In genomic region chr4:135516351-135517316, GRCm38 (mm10) we compare ENCODE assay signal across 8 mouse cellular contexts. TPM values are rescaled to one million over a fixed set of nuclear protein-coding genes. Genes with fewer than 3 reads are reported as not detected.
A peak's percentile ranks its signal among the peaks of the same experiment; 100 is the strongest.
DNase-seq lines count a peak whose midpoint lies in the region; ATAC-seq and TF ChIP-seq lines count a peak whose summit lies in the region.

No protein-coding gene starts in this region.

- no peaks in the 10 kb centered on the region for H3K36me3 ChIP-seq in liver, embryonic 14.5 days (replicated peaks; ENCODE audit: control insufficient read depth, insufficient read depth, low read depth)

- WGBS in liver, embryonic 14.5 days (ENCODE audit: insufficient replicate concordance) = 35% methylated on average over 15 of the region's 15 CpGs

- intact Hi-C loops in gastrocnemius, postnatal 36 days (cut with DNase I) = loop anchor here (1.0 kb wide), 1 partner anchor 151 kb away; no protein-coding TSS in a partner anchor

- 0 out of 4 replicates have a peak, but pooled peaks cover 0 to 5% of the 10 kb centered on the region in 2 experiments for H3K4me1 ChIP-seq in liver, embryonic 14.5 days (replicated peaks; ENCODE audit: control insufficient read depth in 2 of 2, insufficient read depth in 2 of 2, low read length in 1 of 2)

- TF ChIP-seq CTCF in liver, embryonic 14.5 days (IDR thresholded peaks at IDR 0.05; ENCODE audit: low read depth) = peak; percentile 89

- peak; percentile 60 to 61 for DNase-seq in layer of hippocampus, postnatal 10 days (ENCODE audit: low spot score in 2 of 2)
- no peak for DNase-seq in layer of hippocampus, postnatal 14 days (ENCODE audit: low spot score in 2 of 2)
- DNase-seq in MEL-GATA-1-ER (ENCODE audit: extremely low read depth, low read depth) = peak; percentile 46
- peak; percentile 60 for DNase-seq in c-Kit-positive CD71-negative TER-119-negative erythroid progenitor cells, embryonic 14.5 days (ENCODE audit: low read depth)
- peak; percentile 36 to 46 for DNase-seq in gastrocnemius, postnatal 36 days
- no peak for DNase-seq in liver, embryonic 14.5 days (ENCODE audit: low read depth in 3 of 3, low spot score in 3 of 3)
- peak; percentile 25 for DNase-seq in right cerebral cortex, postnatal 14 days
- no peak for DNase-seq in frontal cortex, postnatal 14 days (ENCODE audit: low spot score in 2 of 2)

- no peaks in the 10 kb centered on the region for H3K9me3 ChIP-seq in liver, embryonic 14.5 days (ENCODE audit: control insufficient read depth, low read length)

- no peak for ATAC-seq in liver, embryonic 14.5 days (ENCODE audit: insufficient read depth)

- no peak for TF ChIP-seq EP300 in liver, embryonic 14.5 days (IDR thresholded peaks at IDR 0.05; ENCODE audit: low read depth)

- H3K9ac ChIP-seq in liver, embryonic 14.5 days (replicated peaks) = no peak overlapping the region

- no peak overlapping the region for H3K4me3 ChIP-seq in liver, embryonic 14.5 days (ENCODE audit: insufficient read depth in 1 of 2, low read depth in 2 of 2, low read length in 2 of 2)

- no peaks in the 10 kb centered on the region for H3K27me3 ChIP-seq in liver, embryonic 14.5 days (ENCODE audit: control insufficient read depth, insufficient read depth, low read length)

- no peak overlapping the region for H3K4me2 ChIP-seq in liver, embryonic 14.5 days (ENCODE audit: low read depth)

- H3K27ac ChIP-seq in liver, embryonic 14.5 days = no peak overlapping the region

RNA-seq across cellular contexts. Expression of gene Nipal3, which starts 21.8 kb away (rescaled TPM):
- 10 to 100 TPM; 60.9 to 66.2 TPM for total RNA-seq in layer of hippocampus, postnatal 10 days (2021)
- total RNA-seq in layer of hippocampus, postnatal 14 days (2021) = 10 to 100 TPM; 77.5 to 92.8 TPM
- total RNA-seq in gastrocnemius, postnatal 36 days (2021) = 10 to 100 TPM; 12.7 to 16.3 TPM
- polyA plus RNA-seq in liver, embryonic 14.5 days (2012; rRNA removed) = 2.9 and 3.2 TPM in 2 replicates
- polyA plus RNA-seq in liver, embryonic 14.5 days (2014; fragmentation: Nextera tagmentation; extraction: Ambion mirVana) = 2.5 and 3.9 TPM in 2 replicates

RNA-seq across cellular contexts. Expression of gene Stpg1, which starts 22.0 kb away (rescaled TPM):
- total RNA-seq in layer of hippocampus, postnatal 10 days (2021) = 1 to 10 TPM; 1.1 to 2.3 TPM
- 1 to 10 TPM; 1.7 to 1.8 TPM for total RNA-seq in layer of hippocampus, postnatal 14 days (2021)
- not detected for total RNA-seq in gastrocnemius, postnatal 36 days (2021)
- polyA plus RNA-seq in liver, embryonic 14.5 days (2012; rRNA removed) = 0.01 and 0.02 TPM in 2 replicates
- polyA plus RNA-seq in liver, embryonic 14.5 days (2014; fragmentation: Nextera tagmentation; extraction: Ambion mirVana) = 0.08 TPM in 1 of 2 replicates, not detected in the other

RNA-seq across cellular contexts. Expression of gene Grhl3, which starts 56.8 kb away (rescaled TPM):
- under 1 TPM; 0.30 to 0.65 TPM for total RNA-seq in layer of hippocampus, postnatal 10 days (2021)
- total RNA-seq in layer of hippocampus, postnatal 14 days (2021) = under 1 TPM; 0.41 to 0.43 TPM
- under 1 TPM; 0.08 to 0.20 TPM for total RNA-seq in gastrocnemius, postnatal 36 days (2021)
- 0.13 and 0.14 TPM in 2 replicates for polyA plus RNA-seq in liver, embryonic 14.5 days (2012; rRNA removed)
- polyA plus RNA-seq in liver, embryonic 14.5 days (2014; fragmentation: Nextera tagmentation; extraction: Ambion mirVana) = 0.11 and 0.15 TPM in 2 replicates

Comparison
In these comparisons a context has a peak if more than half of its experiments do, and no peak if none do; other contexts are left out.
1. DNase-seq: peak in layer of hippocampus, postnatal 10 days (2 of 2), MEL-GATA-1-ER (single experiment), c-Kit-positive CD71-negative TER-119-negative erythroid progenitor cells, embryonic 14.5 days (single experiment), gastrocnemius, postnatal 36 days (2 of 2) and right cerebral cortex, postnatal 14 days (single experiment); none in layer of hippocampus, postnatal 14 days (0 of 2), liver, embryonic 14.5 days (0 of 3) and frontal cortex, postnatal 14 days (0 of 2).